In genomic region chrX:71556965-71557491, GRCm38 (mm10) we compare ENCODE assay signal across 8 mouse cellular contexts. TPM values are rescaled to one million over a fixed set of nuclear protein-coding genes. Genes with fewer than 3 reads are reported as not detected.
DNase-seq lines count a peak whose midpoint lies in the region; ATAC-seq and TF ChIP-seq lines count a peak whose summit lies in the region.

No protein-coding gene starts in this region.

- H3K4me3 ChIP-seq in lung, adult 2 months (replicated peaks; ENCODE audit: extremely low read depth, low read depth, low read length) = peak overlapping the region; percentile 10
- H3K4me3 ChIP-seq in embryonic fibroblast, embryonic 13.5 days (ENCODE audit: insufficient read depth, low read length) = peak overlapping the region; percentile 63
- H3K4me3 ChIP-seq in intestine, embryonic 15.5 days (replicated peaks) = peak overlapping the region; percentile 66
- H3K4me3 ChIP-seq in midbrain, postnatal 0 days (ENCODE audit: low read depth, low read length) = peak overlapping the region; percentile 65

- no peaks in the 10 kb centered on the region for H3K27me3 ChIP-seq in intestine, embryonic 15.5 days (replicated peaks)
- H3K27me3 ChIP-seq in midbrain, postnatal 0 days (ENCODE audit: insufficient read depth, low read length) = no peaks in the 10 kb centered on the region

- no peaks in the 10 kb centered on the region for H3K36me3 ChIP-seq in intestine, embryonic 15.5 days
- H3K36me3 ChIP-seq in midbrain, postnatal 0 days (ENCODE audit: insufficient read depth, low read length) = 0 out of 2 replicates have a peak, but pooled peaks cover 4% of the 10 kb centered on the region

- H3K9me3 ChIP-seq in intestine, embryonic 15.5 days = no peaks in the 10 kb centered on the region
- no peaks in the 10 kb centered on the region for H3K9me3 ChIP-seq in midbrain, postnatal 0 days (ENCODE audit: low read length)

- peak overlapping the region; percentile 69 for H3K9ac ChIP-seq in intestine, embryonic 15.5 days
- peak overlapping the region; percentile 86 for H3K9ac ChIP-seq in midbrain, postnatal 0 days (replicated peaks; ENCODE audit: low read length, poor library complexity, severe bottlenecking)

- no peak for TF ChIP-seq POLR2A in lung, adult 2 months (IDR thresholded peaks at IDR 0.05; ENCODE audit: borderline replicate concordance, extremely low read depth, low read depth, low read length)
- no peak for TF ChIP-seq POLR2A in embryonic fibroblast, embryonic 13.5 days (IDR thresholded peaks at IDR 0.05; ENCODE audit: low read depth, low read length)

- H3K27ac ChIP-seq in embryonic fibroblast, embryonic 13.5 days (ENCODE audit: insufficient read depth, low read length) = no peak overlapping the region
- H3K27ac ChIP-seq in intestine, embryonic 15.5 days = peak overlapping the region; percentile 92
- peak overlapping the region; percentile 90 for H3K27ac ChIP-seq in midbrain, postnatal 0 days (ENCODE audit: low read depth, low read length)

- 33% methylated on average over 32 of the region's 37 CpGs for WGBS in lung, adult 2 months
- 17% methylated on average over 26 of the region's 37 CpGs for WGBS in intestine, embryonic 15.5 days
- 26% methylated on average over 22 of the region's 37 CpGs for WGBS in midbrain, postnatal 0 days

- H3K4me1 ChIP-seq in lung, adult 2 months (ENCODE audit: control insufficient read depth, insufficient read depth, low read length) = no peaks in the 10 kb centered on the region
- no peaks in the 10 kb centered on the region; the same call in 1 of the 2 replicates for H3K4me1 ChIP-seq in embryonic fibroblast, embryonic 13.5 days (ENCODE audit: control insufficient read depth, insufficient read depth, low read length)
- no peaks in the 10 kb centered on the region for H3K4me1 ChIP-seq in intestine, embryonic 15.5 days (replicated peaks)
- no peaks in the 10 kb centered on the region for H3K4me1 ChIP-seq in midbrain, postnatal 0 days (ENCODE audit: insufficient read depth, low read length)

- DNase-seq in lung, adult 2 months = no peak
- no peak for DNase-seq in lung, postnatal 10 days
- DNase-seq in R1 (ENCODE audit: low read depth, low spot score) = peak; percentile 3
- DNase-seq in midbrain, postnatal 0 days (ENCODE audit: low spot score) = no peak
- DNase-seq in MN1 (ENCODE audit: low spot score) = no peak
- DNase-seq in natural killer cell, adult 2 months (ENCODE audit: low spot score in 2 of 2) = no peak

- no peak for TF ChIP-seq CTCF in lung, adult 2 months (IDR thresholded peaks at IDR 0.05; ENCODE audit: insufficient read depth, low read length)
- TF ChIP-seq CTCF in embryonic fibroblast, embryonic 13.5 days (IDR thresholded peaks at IDR 0.05; ENCODE audit: borderline replicate concordance, insufficient read depth, low read length) = no peak
- TF ChIP-seq CTCF in midbrain, postnatal 0 days (IDR thresholded peaks at IDR 0.05) = no peak

- peak overlapping the region; percentile 75 for H3K4me2 ChIP-seq in intestine, embryonic 15.5 days (replicated peaks)
- peak overlapping the region; percentile 45 for H3K4me2 ChIP-seq in midbrain, postnatal 0 days (ENCODE audit: low read depth, low read length, poor library complexity, severe bottlenecking)

- peak; percentile 13; the same call in 1 of the 2 replicates for ATAC-seq in intestine, embryonic 15.5 days
- peak; percentile 9; the same call in 1 of the 2 replicates for ATAC-seq in midbrain, postnatal 0 days (ENCODE audit: low FRiP score)

RNA-seq across cellular contexts. Expression of gene Hmgb3, which starts 1.3 kb away (rescaled TPM):
- polyA plus RNA-seq in lung, adult 2 months (2012; rRNA removed) = 8.3 and 9.2 TPM in 2 replicates
- 32.0 and 57.0 TPM in 2 replicates for polyA plus RNA-seq in embryonic fibroblast, embryonic 13.5 days (2011; ENCODE audit: insufficient read length, low read depth, missing spikeins)
- polyA plus RNA-seq in intestine, embryonic 15.5 days (2015; fragmentation: Nextera tagmentation; extraction: Ambion mirVana) = 217 and 227 TPM in 2 replicates
- total RNA-seq in midbrain, postnatal 0 days (2014; rRNA removed) = 100 and 129 TPM in 2 replicates
- 429 and 478 TPM in 2 replicates for polyA plus RNA-seq in midbrain, postnatal 0 days (2015; fragmentation: Nextera tagmentation; extraction: Ambion mirVana)

Comparison
In these comparisons a context has a peak if more than half of its experiments do, and no peak if none do; other contexts are left out.
1. H3K4me3 ChIP-seq: peak in every context shown above with its lines; median percentile 66 in intestine, embryonic 15.5 days; 65 in midbrain, postnatal 0 days; 63 in embryonic fibroblast, embryonic 13.5 days; 10 in lung, adult 2 months.